Mouse (Mus musculus): ENCODE results near the gene Tmem239.

DNA sequence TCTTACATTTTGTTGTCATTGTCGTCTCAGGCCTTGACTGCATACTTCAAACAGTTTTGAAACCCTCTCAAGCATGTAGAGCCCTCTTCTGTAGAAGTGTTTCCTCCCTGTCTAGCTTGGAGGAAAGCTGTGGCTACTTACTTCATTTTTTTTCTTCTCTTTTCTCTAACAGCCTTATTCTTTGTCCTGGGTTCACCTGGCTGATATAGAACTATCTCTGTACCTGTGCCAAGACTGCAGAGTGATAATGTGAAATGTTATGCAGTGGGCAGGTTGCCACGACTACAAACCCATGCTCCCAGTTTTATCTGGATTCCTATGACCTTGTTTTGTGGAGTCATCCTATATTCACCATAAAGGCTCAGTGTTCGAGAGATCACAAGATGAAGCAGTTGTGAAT lies 24.2 kb downstream of the Tmem239 start:
- TF ChIP-seq CTCF (IDR thresholded peaks at IDR 0.05; ENCODE audit: borderline replicate concordance, extremely low read depth, insufficient read depth, insufficient read length) (no peak), POLR2A (IDR thresholded peaks at IDR 0.05; ENCODE audit: borderline replicate concordance, extremely low read depth, insufficient read depth, insufficient read length, poor library complexity, severe bottlenecking) (no peak)

Data from brain, embryonic 14.5 days (tissue).